Mouse (Mus musculus) hindbrain, embryonic 14.5 days (tissue): Measurements from ENCODE around the gene Kcng4. TPM values are rescaled to one million over a fixed set of nuclear protein-coding genes. Genes with fewer than 3 reads are reported as not detected.

ENCODE experiments used
- ATAC-seq: fragments of 200-750 bp; cut with Nextera tagmentation; 2 replicates; pipeline ENCODE4 v1.8.0; 2017; ENCODE audit warnings: moderate number of reproducible peaks, mild to moderate bottlenecking, moderate TSS enrichment, moderate library complexity; ENCODE audit not compliant: low FRiP score
- DNase-seq: peaks from one replicate; pipeline ENCODE4 v3.0.0-alpha.2; 2015; ENCODE audit warnings: low spot score
- H3K27ac ChIP-seq: fragments of 300-500 bp; sonication (generic); 2 replicates; pipeline ENCODE4 v1.5.1; 2014; ENCODE audit warnings: mild to moderate bottlenecking, moderate library complexity
- H3K27me3 ChIP-seq: fragments of 300-500 bp; sonication (generic); 2 replicates; pipeline ENCODE4 v1.6.1; 2014; ENCODE audit warnings: mild to moderate bottlenecking, low read length, mixed read lengths; ENCODE audit not compliant: control insufficient read depth, insufficient read depth
- H3K36me3 ChIP-seq: fragments of 300-500 bp; sonication (generic); replicated peaks from 2 replicates; pipeline ENCODE4 v1.6.1; 2014; ENCODE audit not compliant: control insufficient read depth, insufficient read depth
- H3K4me1 ChIP-seq: fragments of 300-500 bp; sonication (generic); replicated peaks from 2 replicates; pipeline ENCODE4 v1.6.1; 2014; ENCODE audit warnings: antibody characterized with exemption, low read length, mixed read lengths; ENCODE audit not compliant: control insufficient read depth, insufficient read depth
- H3K4me2 ChIP-seq: fragments of 300-500 bp; sonication (generic); replicated peaks from 2 replicates; pipeline ENCODE4 v1.6.1; 2014; ENCODE audit warnings: mild to moderate bottlenecking, moderate library complexity
- H3K4me3 ChIP-seq: fragments of 300-500 bp; sonication (generic); replicated peaks from 2 replicates; pipeline ENCODE4 v1.5.1; 2014; ENCODE audit warnings: mild to moderate bottlenecking, low read length
- H3K9ac ChIP-seq: fragments of 300-500 bp; sonication (generic); 2 replicates; pipeline ENCODE4 v1.6.1; 2014
- H3K9me3 ChIP-seq: fragments of 300-500 bp; sonication (generic); 2 replicates; pipeline ENCODE4 v1.6.1; 2016; ENCODE audit warnings: low read length; ENCODE audit not compliant: control insufficient read depth
- WGBS: fragments of 180-500 bp; shearing (Covaris S2); extraction: QIAGEN DNeasy Blood & Tissue Kit; methylation state at CpG from one replicate; pipeline ENCODE4 v1.1.7; 2014; 5-methylcytosine and 5-hydroxymethylcytosine counted together
- polyA plus RNA-seq: library from polyadenylated mRNA; unstranded; fragments of >200 nt; fragmentation: Nextera tagmentation; extraction: Ambion mirVana; gene quantifications from 2 replicates; pipeline ENCODE4 v1.2.1, GENCODE M21; 2014

Gene Kcng4
- polyA plus RNA-seq, 1 experiment from 2014 or later = 0.09 TPM

- no peak within 1 kb of the TSS for H3K4me2 ChIP-seq
- ATAC-seq = no peak
- DNase-seq = no peak
- no peak within 1 kb of the TSS for H3K9ac ChIP-seq
- WGBS = 83% methylated on average over 26 of the region's 26 CpGs
- H3K4me3 ChIP-seq = no peak within 1 kb of the TSS
- H3K36me3 ChIP-seq = no peaks in the 10 kb centered on the region
- no peaks in the 10 kb centered on the region for H3K27me3 ChIP-seq
- no peaks in the 10 kb centered on the region for H3K9me3 ChIP-seq
- H3K27ac ChIP-seq = no peak within 1 kb of the TSS
- no peaks in the 10 kb centered on the region for H3K4me1 ChIP-seq
These were observed 23.0 kb downstream of the Kcng4 start, which contains the start of gene Adad2 for GRCm38 (mm10) chr8:119612471-119612870. Gene Adad2 (plus strand): TSS chr8:119612747.

- DNase-seq (no peak), ATAC-seq (no peak)
- no peaks in the 10 kb centered on the region for H3K9me3 ChIP-seq
- H3K4me2 ChIP-seq = no peak overlapping the region
- H3K27ac ChIP-seq = no peak overlapping the region
- peaks cover 7% of the 10 kb centered on the region for H3K4me1 ChIP-seq
- 86% methylated on average over 2 of the region's 2 CpGs for WGBS
- no peak overlapping the region for H3K9ac ChIP-seq
- peaks cover 13% of the 10 kb centered on the region for H3K36me3 ChIP-seq
- no peaks in the 10 kb centered on the region for H3K27me3 ChIP-seq
- H3K4me3 ChIP-seq = no peak overlapping the region
These were observed 29.3 kb downstream of the Kcng4 start for GRCm38 (mm10) chr8:119606224-119606623.

GRCm38 (mm10) chr8:119604996-119605395, 30.5 kb downstream of the Kcng4 start, which contains the start of gene Taf1c:
Gene Taf1c (minus strand): TSS chr8:119605222.
- Histone ChIP-seq H3K4me1 (peaks cover 7% of the 10 kb centered on the region), H3K36me3 (peaks cover 25% of the 10 kb centered on the region), H3K4me2 (peak within 1 kb of the TSS; percentile 70), H3K27me3 (no peaks in the 10 kb centered on the region), H3K9ac (peak within 1 kb of the TSS; percentile 81), H3K9me3 (no peaks in the 10 kb centered on the region), H3K4me3 (peak within 1 kb of the TSS; percentile 82), H3K27ac (0 out of 2 replicates have a peak within 1 kb of the TSS, but pooled peaks have one; percentile 21)
- peak; percentile 98 for DNase-seq
- peak; percentile 86 for ATAC-seq
- under 1% methylated on average over 23 of the region's 23 CpGs for WGBS

GRCm38 (mm10) chr8:119604398-119604803, 31.1 kb downstream of the Kcng4 start:
- Histone ChIP-seq H3K9ac (peak overlapping the region; percentile 81), H3K4me3 (peak overlapping the region; percentile 82), H3K36me3 (peaks cover 31% of the 10 kb centered on the region), H3K27me3 (no peaks in the 10 kb centered on the region), H3K9me3 (no peaks in the 10 kb centered on the region), H3K4me2 (peak overlapping the region; percentile 70), H3K27ac (no peak overlapping the region), H3K4me1 (peaks cover 7% of the 10 kb centered on the region)
- DNase-seq (no peak), ATAC-seq (no peak)
- WGBS = 50% methylated on average over 12 of the region's 12 CpGs

- Histone ChIP-seq H3K9ac (peak overlapping the region; percentile 81; the same call in 1 of the 2 replicates), H3K9me3 (no peaks in the 10 kb centered on the region), H3K4me3 (peak overlapping the region; percentile 82; the same call in 1 of the 2 replicates), H3K4me1 (peaks cover 7% of the 10 kb centered on the region), H3K36me3 (peaks cover 37% of the 10 kb centered on the region), H3K4me2 (peak overlapping the region; percentile 70), H3K27ac (no peak overlapping the region), H3K27me3 (no peaks in the 10 kb centered on the region)
- DNase-seq (no peak), ATAC-seq (no peak)
- 94% methylated on average over 4 of the region's 4 CpGs for WGBS
These were observed 31.7 kb downstream of the Kcng4 start for GRCm38 (mm10) chr8:119603771-119604170.

- 88% methylated on average over 7 of the region's 7 CpGs for WGBS
- Histone ChIP-seq H3K4me2 (no peak overlapping the region), H3K9me3 (no peaks in the 10 kb centered on the region), H3K36me3 (peaks cover 5% of the 10 kb centered on the region; the same call in 1 of the 2 replicates), H3K9ac (no peak overlapping the region), H3K4me1 (no peaks in the 10 kb centered on the region), H3K27me3 (no peaks in the 10 kb centered on the region), H3K4me3 (no peak overlapping the region), H3K27ac (no peak overlapping the region)
- DNase-seq = no peak
- no peak for ATAC-seq
These were observed 44.0 kb downstream of the Kcng4 start for GRCm38 (mm10) chr8:119591456-119591855.

- Histone ChIP-seq H3K27ac (no peak overlapping the region), H3K9ac (no peak overlapping the region), H3K27me3 (no peaks in the 10 kb centered on the region), H3K4me2 (no peak overlapping the region), H3K9me3 (no peaks in the 10 kb centered on the region), H3K4me1 (no peaks in the 10 kb centered on the region), H3K4me3 (no peak overlapping the region), H3K36me3 (no peaks in the 10 kb centered on the region)
- WGBS = 89% methylated on average over 14 of the region's 14 CpGs
- DNase-seq (no peak), ATAC-seq (no peak)
These were observed 45.1 kb downstream of the Kcng4 start for GRCm38 (mm10) chr8:119590348-119590747.

- no peaks in the 10 kb centered on the region for H3K9me3 ChIP-seq
- no peak for ATAC-seq
- no peak overlapping the region for H3K9ac ChIP-seq
- H3K36me3 ChIP-seq = no peaks in the 10 kb centered on the region
- no peak for DNase-seq
- no peak overlapping the region for H3K27ac ChIP-seq
- no peaks in the 10 kb centered on the region for H3K27me3 ChIP-seq
- no peak overlapping the region for H3K4me2 ChIP-seq
- 20% methylated on average over 10 of the region's 10 CpGs for WGBS
- no peak overlapping the region for H3K4me3 ChIP-seq
- no peaks in the 10 kb centered on the region for H3K4me1 ChIP-seq
These were observed 46.6 kb downstream of the Kcng4 start for GRCm38 (mm10) chr8:119588844-119589243.

- Histone ChIP-seq H3K36me3 (no peaks in the 10 kb centered on the region), H3K4me1 (no peaks in the 10 kb centered on the region), H3K27me3 (no peaks in the 10 kb centered on the region), H3K9me3 (no peaks in the 10 kb centered on the region), H3K27ac (no peak overlapping the region), H3K4me3 (no peak overlapping the region), H3K9ac (no peak overlapping the region), H3K4me2 (no peak overlapping the region)
- 69% methylated on average over 4 of the region's 4 CpGs for WGBS
- no peak for ATAC-seq
- DNase-seq = no peak
These were observed 47.2 kb downstream of the Kcng4 start for GRCm38 (mm10) chr8:119588321-119588720.

GRCm38 (mm10) chr8:119585901-119586300, 49.6 kb downstream of the Kcng4 start:
- 25% methylated on average over 15 of the region's 24 CpGs for WGBS
- H3K4me3 ChIP-seq = peak overlapping the region; percentile 22
- no peaks in the 10 kb centered on the region for H3K36me3 ChIP-seq
- DNase-seq (no peak), ATAC-seq (no peak)
- H3K27ac ChIP-seq = no peak overlapping the region
- peak overlapping the region; percentile 31; the same call in 1 of the 2 replicates for H3K9ac ChIP-seq
- peak overlapping the region; percentile 49 for H3K4me2 ChIP-seq
- H3K9me3 ChIP-seq = no peaks in the 10 kb centered on the region
- H3K4me1 ChIP-seq = no peaks in the 10 kb centered on the region
- H3K27me3 ChIP-seq = no peaks in the 10 kb centered on the region
